13 mouse cellular contexts compared by ENCODE assay signal in the genomic region with DNA sequence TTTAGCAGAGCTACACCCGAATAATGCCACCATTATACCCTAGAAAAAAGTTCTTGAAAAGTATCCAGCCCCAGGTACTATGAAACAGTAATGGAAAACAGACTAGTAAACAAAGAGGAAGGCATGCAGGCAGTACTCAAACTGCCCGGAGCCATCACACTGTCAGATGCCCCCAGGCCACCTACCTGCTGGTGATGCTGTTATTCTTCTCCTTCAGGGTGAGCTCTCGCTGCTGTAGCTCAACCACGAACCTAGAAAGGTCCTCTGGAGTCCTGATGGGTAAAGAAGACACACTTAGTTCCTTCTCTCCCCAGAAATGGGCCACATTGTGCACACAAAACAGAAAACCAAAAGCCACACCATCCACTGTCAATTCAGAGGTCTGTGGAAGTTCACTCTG.
"Had no signal": no experiment of that assay in that cellular context is flagged by ENCODE, and none has a peak within 500 bp of the region (broad histone marks: within the 10 kb centered on the region; RNA-seq: fewer than 3 reads in every experiment).

No protein-coding gene starts in this region.

- H3K4me3 ChIP-seq: liver, embryonic 13.5 days; liver, embryonic 15.5 days; lung, embryonic 15.5 days; megakaryocyte, embryonic 14.5 days; midbrain, embryonic 13.5 days; midbrain, embryonic 15.5 days; neural tube, embryonic 12.5 days had no signal

- H3K27ac ChIP-seq: liver, embryonic 13.5 days; liver, embryonic 15.5 days; lung, embryonic 15.5 days; macrophage; midbrain, embryonic 13.5 days; midbrain, embryonic 15.5 days; neural tube, embryonic 12.5 days had no signal

- DNase-seq: liver, embryonic 13.5 days; liver, postnatal 0 days; lung, adult 2 months; lung, postnatal 14 days; lung, postnatal 36 days; right cerebral cortex, postnatal 14 days had no signal
